Mouse (Mus musculus) Patski (cell line): Measurements from ENCODE around the gene H2-T3. TPM values are rescaled to one million over a fixed set of nuclear protein-coding genes. Genes with fewer than 3 reads are reported as not detected.
A peak's percentile ranks its signal among the peaks of the same experiment; 100 is the strongest.
"Not testable (repeated sequence)": the region's sequence is repeated elsewhere in the genome, so short reads cannot be mapped to it uniquely, and the experiment has no call there.

ENCODE experiments used
- ATAC-seq: fragments of 100-300 bp; one replicate; pipeline ENCODE4 v1.8.0; 2021
- CTCF ChIA-PET: fragments of 350-600 bp; sonication (Branson Sonifier 250); formaldehyde crosslinking; loops from one replicate; lab custom pipeline; 2022; ENCODE audit warnings: inconsistent platforms; lab: Charles Lee
- POLR2A ChIA-PET: fragments of 350-600 bp; sonication (Branson Sonifier 250); formaldehyde crosslinking; loops from one replicate; lab custom pipeline; 2022; ENCODE audit warnings: antibody characterized with exemption, inconsistent platforms; lab: Charles Lee
- DNase-seq: peaks from one replicate; pipeline ENCODE4 v3.0.0-alpha.2; 2011; ENCODE audit warnings: low read depth, low spot score
- H3K27me3 ChIP-seq: fragments of 371-371 bp; one replicate; pipeline ENCODE4 v1.5.1; 2021
- CTCF ChIP-seq: fragments of 100-300 bp; IDR thresholded peaks from one replicate; pipeline ENCODE4 v1.5.1; 2021
- in situ Hi-C: fragments of 300-500 bp; cut with MboI; formaldehyde crosslinking; loops from 3 replicates; pipeline ENCODE4 v1.11.1; 2018; ENCODE audit warnings: low pct_unique_long_range_greater_than_20kb, mixed read lengths
- polyA plus RNA-seq: library from polyadenylated mRNA; unstranded; gene quantifications from one replicate; pipeline ENCODE4 v1.2.3, GENCODE M21; 2021

Gene H2-T3
- polyA plus RNA-seq, result not detected

GRCm38 (mm10) chr17:36190169-36190507 is at the start of gene H2-T3:
Gene H2-T3 (minus strand): TSS chr17:36190287.
- H3K27me3 ChIP-seq, result peaks cover 6% of the 10 kb centered on the region
- CTCF ChIA-PET, result interaction anchor here (1.2 kb wide), 1 partner anchor 19 kb away, joined by 3 read pairs; no protein-coding TSS in a partner anchor
- in situ Hi-C loops, result no loop called here
- ATAC-seq (no peak), DNase-seq (no peak)
- POLR2A ChIA-PET, result no interaction called here
- no peak for TF ChIP-seq CTCF

- DNase-seq (no peak), ATAC-seq (peak; percentile 51)
- no peak for TF ChIP-seq CTCF
- POLR2A ChIA-PET, result no interaction called here
- in situ Hi-C loops, result no loop called here
- peaks cover 5% of the 10 kb centered on the region for H3K27me3 ChIP-seq
- CTCF ChIA-PET, result interaction anchor here (1.0 kb wide), 1 partner anchor 16 kb away, joined by 3 read pairs; no protein-coding TSS in a partner anchor
Observed at GRCm38 (mm10) chr17:36237321-36237921, 47.3 kb upstream of the H2-T3 start.

GRCm38 (mm10) chr17:36235300-36235699 is 45.2 kb upstream of the H2-T3 start:
- DNase-seq, POLR2A ChIA-PET, H3K27me3 ChIP-seq, in situ Hi-C loops, CTCF ChIA-PET, ATAC-seq: not testable (repeated sequence)

DNA sequence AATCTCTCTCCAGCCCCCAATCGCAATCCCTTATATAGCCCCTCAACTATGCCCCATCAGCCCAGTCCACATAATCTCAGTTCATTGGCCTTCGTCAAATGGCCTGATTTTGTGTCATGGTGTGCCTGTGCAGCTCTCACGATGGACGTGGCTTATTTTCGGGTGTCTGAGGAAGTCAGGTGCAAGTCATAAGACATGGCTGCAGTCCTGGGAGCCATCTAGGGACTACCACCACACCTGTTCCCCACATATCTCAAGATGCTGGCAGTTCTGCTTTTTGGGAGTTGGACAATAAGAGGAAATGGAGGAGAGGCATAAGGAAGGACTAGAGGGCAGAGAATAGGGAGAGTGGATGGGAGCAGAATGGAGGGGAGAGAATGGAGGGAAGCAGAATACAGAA is 43.5 kb upstream of the H2-T3 start:
- peaks cover 20% of the 10 kb centered on the region for H3K27me3 ChIP-seq
- ChIA-PET CTCF (interaction anchor here (1.3 kb wide), 1 partner anchor 24 kb away, joined by 3 read pairs; the partner anchor contains the start of gene Rpp21), POLR2A (no interaction called here)
- no peak for DNase-seq
- no peak for ATAC-seq
- TF ChIP-seq CTCF, result no peak
- in situ Hi-C loops, result no loop called here

DNA sequence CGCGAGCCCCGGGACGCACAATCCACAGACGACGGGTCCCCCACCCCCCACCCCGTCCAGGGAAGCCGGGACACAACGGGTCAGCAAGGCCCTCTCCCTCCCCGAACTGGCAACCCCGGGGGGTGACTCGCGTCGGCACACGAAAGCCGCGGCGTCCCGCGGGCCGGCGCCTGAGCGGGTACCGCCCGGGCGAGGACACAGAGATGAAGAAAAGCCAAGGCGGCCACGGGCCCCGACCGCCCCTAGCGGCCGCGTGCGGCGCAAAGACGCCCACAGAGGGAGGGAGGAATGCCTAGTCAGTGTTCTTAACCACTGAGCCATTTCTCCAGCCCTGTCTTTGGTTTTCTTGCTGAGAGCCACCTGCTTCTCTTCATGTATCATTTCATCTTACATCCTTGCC is 41.2 kb upstream of the H2-T3 start:
- ChIA-PET CTCF (interaction anchor here (1.3 kb wide), 1 partner anchor 26 kb away, joined by 4 read pairs; the partner anchor contains the start of gene Rpp21), POLR2A (interaction anchor here (1.6 kb wide), 1 partner anchor 12 kb away, joined by 4 read pairs; no protein-coding TSS in a partner anchor)
- H3K27me3 ChIP-seq, result peaks cover 18% of the 10 kb centered on the region
- ATAC-seq (no peak), DNase-seq (peak; percentile 94)
- TF ChIP-seq CTCF, result no peak
- in situ Hi-C loops, result no loop called here

- ATAC-seq (no peak), DNase-seq (no peak)
- in situ Hi-C loops, result no loop called here
- ChIA-PET POLR2A (no interaction called here), CTCF (interaction anchor here (1.8 kb wide), 1 partner anchor 10 kb away, joined by 4 read pairs; no protein-coding TSS in a partner anchor)
- no peak for TF ChIP-seq CTCF
- H3K27me3 ChIP-seq, result peaks cover 32% of the 10 kb centered on the region
Observed at GRCm38 (mm10) chr17:36229046-36229445, 39.0 kb upstream of the H2-T3 start.

DNA sequence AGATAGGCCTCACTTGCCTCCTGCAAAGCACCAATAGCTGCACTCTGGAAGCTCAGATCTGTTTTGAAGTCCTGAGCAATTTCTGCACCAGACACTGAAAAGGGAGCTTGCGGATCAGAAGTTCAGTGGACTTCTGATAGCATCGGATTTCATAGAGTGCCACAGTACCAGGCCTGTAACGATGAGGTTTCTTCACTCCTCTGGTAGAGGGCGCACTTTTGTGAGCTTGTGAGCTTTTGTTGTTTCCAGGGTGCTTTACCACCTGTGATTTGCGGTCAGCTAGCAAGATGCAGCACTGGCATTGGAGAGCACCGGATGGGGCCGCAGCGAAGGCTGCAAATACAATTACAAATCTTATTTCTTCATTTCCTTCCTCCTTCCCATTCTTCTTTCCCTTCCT is 36.8 kb upstream of the H2-T3 start:
- DNase-seq, result no peak
- ChIA-PET POLR2A (no interaction called here), CTCF (interaction anchor here (1.3 kb wide), 1 partner anchor 15 kb away, joined by 5 read pairs; no protein-coding TSS in a partner anchor)
- ATAC-seq, result no peak
- no peak for TF ChIP-seq CTCF
- peaks cover 41% of the 10 kb centered on the region for H3K27me3 ChIP-seq
- in situ Hi-C loops, result no loop called here

GRCm38 (mm10) chr17:36225231-36225824 is 35.2 kb upstream of the H2-T3 start:
- CTCF ChIA-PET, result no interaction called here
- TF ChIP-seq CTCF, result no peak
- ATAC-seq (no peak), DNase-seq (no peak)
- POLR2A ChIA-PET, result no interaction called here
- in situ Hi-C loops, result no loop called here
- peaks cover 37% of the 10 kb centered on the region for H3K27me3 ChIP-seq

DNA sequence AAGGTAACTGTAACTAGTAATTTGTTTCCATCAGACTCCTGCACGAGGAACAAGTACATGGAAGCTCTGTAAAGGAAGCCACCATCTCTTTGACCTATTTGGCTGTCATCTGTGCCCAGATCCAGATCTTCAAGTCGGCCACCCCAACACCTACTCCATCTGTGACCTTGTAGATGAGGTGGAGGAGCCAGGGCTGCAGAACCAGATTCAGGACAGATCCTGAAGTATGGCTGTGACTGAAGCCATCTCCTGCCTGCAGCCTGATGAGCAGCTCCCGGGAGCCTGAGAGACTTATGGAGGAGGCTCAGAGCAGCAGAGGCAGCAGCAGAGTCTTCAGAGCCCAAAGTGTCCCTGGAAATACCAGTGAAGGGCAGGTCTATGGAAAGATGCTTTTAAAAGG is 34.4 kb upstream of the H2-T3 start:
- ATAC-seq (no peak), DNase-seq (no peak)
- in situ Hi-C loops, result no loop called here
- TF ChIP-seq CTCF, result no peak
- ChIA-PET POLR2A (no interaction called here), CTCF (no interaction called here)
- peaks cover 30% of the 10 kb centered on the region for H3K27me3 ChIP-seq

- no peak for TF ChIP-seq CTCF
- in situ Hi-C loops, result no loop called here
- H3K27me3 ChIP-seq, result peaks cover 9% of the 10 kb centered on the region
- ChIA-PET CTCF (interaction anchor here (1.4 kb wide), 1 partner anchor 11 kb away, joined by 4 read pairs; no protein-coding TSS in a partner anchor), POLR2A (interaction anchor here (0.9 kb wide), 1 partner anchor 13 kb away, joined by 4 read pairs; no protein-coding TSS in a partner anchor)
- ATAC-seq (no peak), DNase-seq (no peak)
Observed at GRCm38 (mm10) chr17:36218594-36219155, 28.6 kb upstream of the H2-T3 start.

- no peak for DNase-seq
- ChIA-PET POLR2A (no interaction called here), CTCF (no interaction called here)
- ATAC-seq, result no peak
- peaks cover 4% of the 10 kb centered on the region for H3K27me3 ChIP-seq
- TF ChIP-seq CTCF, result no peak
- in situ Hi-C loops, result no loop called here
Observed at GRCm38 (mm10) chr17:36215586-36215985, 25.5 kb upstream of the H2-T3 start.
